Mouse (Mus musculus): Measurements from ENCODE around the gene Armc2.

DNA sequence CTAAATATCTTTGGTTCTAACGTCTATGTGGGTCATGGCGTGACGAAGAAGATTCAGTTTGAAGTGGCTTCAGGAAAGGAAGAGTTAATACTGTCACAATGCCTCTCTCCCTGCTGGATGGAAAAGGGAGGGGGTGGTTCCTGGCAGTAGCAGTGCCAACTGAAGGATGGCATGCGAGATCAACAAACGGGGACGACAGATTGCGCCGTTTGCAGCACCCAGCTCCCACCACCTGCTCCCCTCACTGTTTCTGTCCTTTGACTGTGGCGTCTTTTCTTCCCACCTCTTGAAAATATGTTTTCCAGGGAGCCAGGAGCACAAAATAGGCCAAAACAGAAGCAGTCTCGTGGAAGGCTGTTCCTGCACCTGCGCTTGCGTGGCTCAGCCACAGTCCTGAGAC is 86.3 kb downstream of the Armc2 start:
- no peak for TF ChIP-seq CTCF (IDR thresholded peaks at IDR 0.05; ENCODE audit: low read depth)
- no peak for TF ChIP-seq EP300 (IDR thresholded peaks at IDR 0.05; ENCODE audit: low read depth)

Measured in liver, postnatal 0 days (tissue).